Mouse (Mus musculus) limb, embryonic 13.5 days (tissue): ENCODE measurements around the gene Pik3c2g. TPM values are rescaled to one million over a fixed set of nuclear protein-coding genes. Genes with fewer than 3 reads are reported as not detected.

Experiments
- ATAC-seq: fragments of 200-750 bp; cut with Nextera tagmentation; 2 replicates; pipeline ENCODE4 v1.8.0; 2017; ENCODE audit warnings: low read depth, moderate number of reproducible peaks, moderate TSS enrichment; ENCODE audit not compliant: low FRiP score
- H3K27ac ChIP-seq: fragments of 300-500 bp; sonication (generic); 2 replicates; pipeline ENCODE4 v1.5.1; 2015; ENCODE audit warnings: inconsistent platforms, mild to moderate bottlenecking, moderate library complexity
- H3K27me3 ChIP-seq: fragments of 300-500 bp; sonication (generic); 2 replicates; pipeline ENCODE4 v1.6.1; 2015; ENCODE audit warnings: mild to moderate bottlenecking, inconsistent platforms
- H3K36me3 ChIP-seq: fragments of 300-500 bp; sonication (generic); 2 replicates; pipeline ENCODE4 v1.6.1; 2015; ENCODE audit warnings: inconsistent platforms, mild to moderate bottlenecking, moderate library complexity
- H3K4me1 ChIP-seq: fragments of 300-500 bp; sonication (generic); 2 replicates; pipeline ENCODE4 v1.6.1; 2015; ENCODE audit warnings: inconsistent platforms
- H3K4me2 ChIP-seq: fragments of 300-500 bp; sonication (generic); replicated peaks from 2 replicates; pipeline ENCODE4 v1.6.1; 2015; ENCODE audit warnings: inconsistent platforms, mild to moderate bottlenecking, moderate library complexity
- H3K4me3 ChIP-seq: fragments of 300-500 bp; sonication (generic); 2 replicates; pipeline ENCODE4 v1.5.1; 2015; ENCODE audit warnings: moderate library complexity, mild to moderate bottlenecking, inconsistent platforms
- H3K9ac ChIP-seq: fragments of 300-500 bp; sonication (generic); 2 replicates; pipeline ENCODE4 v1.6.1; 2015; ENCODE audit warnings: mild to moderate bottlenecking, inconsistent platforms
- H3K9me3 ChIP-seq: fragments of 300-500 bp; sonication (generic); 2 replicates; pipeline ENCODE4 v1.6.1; 2016; ENCODE audit warnings: inconsistent platforms
- WGBS: fragments of 180-500 bp; shearing (Covaris S2); methylation state at CpG from one replicate; pipeline ENCODE4 v1.1.7; 2015; 5-methylcytosine and 5-hydroxymethylcytosine counted together
- polyA plus RNA-seq: library from polyadenylated mRNA; unstranded; fragments of >200 nt; fragmentation: Nextera tagmentation; extraction: Ambion mirVana; gene quantifications from 2 replicates; pipeline ENCODE4 v1.2.1, GENCODE M21; 2015

The Pik3c2g gene
- polyA plus RNA-seq, 1 experiment from 2014 or later = 1.3 TPM

DNA sequence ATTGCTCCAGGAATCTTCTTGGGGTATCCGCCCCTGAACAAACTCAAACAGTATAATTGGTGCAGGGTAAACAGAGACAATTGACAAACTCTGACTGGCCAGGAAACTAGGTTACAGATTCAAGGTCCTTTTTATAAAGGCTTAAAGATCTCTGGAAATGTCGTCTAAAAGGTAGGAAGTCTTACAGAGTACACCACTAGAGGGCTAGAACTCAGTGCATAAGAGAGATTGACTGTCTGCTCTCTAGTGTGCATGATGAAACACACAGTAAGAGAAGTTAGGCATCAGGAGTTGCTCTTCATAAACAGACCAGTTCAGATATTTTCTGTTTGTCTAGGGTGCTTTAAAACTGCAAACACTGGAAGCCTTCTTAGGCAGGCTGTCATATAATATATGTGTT lies 9.4 kb downstream of the Pik3c2g start:
- WGBS = 42% methylated on average over 2 of the region's 2 CpGs
- H3K36me3 ChIP-seq = no peaks in the 10 kb centered on the region
- no peak for ATAC-seq
- no peaks in the 10 kb centered on the region; the same call in 1 of the 2 replicates for H3K27me3 ChIP-seq
- H3K4me1 ChIP-seq = 0 out of 2 replicates have a peak, but pooled peaks cover 5% of the 10 kb centered on the region
- H3K27ac ChIP-seq = no peak overlapping the region
- H3K4me3 ChIP-seq = no peak overlapping the region
- no peak overlapping the region for H3K4me2 ChIP-seq
- no peak overlapping the region for H3K9ac ChIP-seq
- H3K9me3 ChIP-seq = no peaks in the 10 kb centered on the region

DNA sequence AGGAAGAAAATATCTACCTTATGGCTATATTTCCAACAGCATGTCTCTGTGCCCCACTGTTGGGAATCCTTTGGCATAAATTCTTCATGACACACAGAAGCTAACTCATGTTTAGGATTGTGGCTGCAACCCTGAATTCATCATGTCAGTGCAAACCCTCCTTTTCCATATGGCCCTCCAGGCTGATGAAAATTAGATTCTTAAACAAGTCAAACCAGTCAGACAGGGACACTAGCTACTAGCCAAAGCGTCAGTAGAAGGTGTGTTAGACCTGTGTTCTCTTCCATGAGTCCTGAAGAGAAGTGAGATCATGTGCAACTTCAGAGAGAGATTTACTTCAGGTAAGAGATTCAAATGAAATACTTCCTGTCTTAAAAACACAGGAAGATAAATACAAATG lies 12.2 kb downstream of the Pik3c2g start:
- Histone ChIP-seq H3K36me3 (no peaks in the 10 kb centered on the region), H3K9me3 (no peaks in the 10 kb centered on the region), H3K9ac (no peak overlapping the region), H3K4me2 (no peak overlapping the region), H3K4me3 (no peak overlapping the region), H3K27me3 (no peaks in the 10 kb centered on the region; the same call in 1 of the 2 replicates), H3K4me1 (0 out of 2 replicates have a peak, but pooled peaks cover 5% of the 10 kb centered on the region), H3K27ac (no peak overlapping the region)
- whole genome bisulfite sequencing = 71% methylated on average over 1 of the region's 1 CpGs
- ATAC-seq = no peak

DNA sequence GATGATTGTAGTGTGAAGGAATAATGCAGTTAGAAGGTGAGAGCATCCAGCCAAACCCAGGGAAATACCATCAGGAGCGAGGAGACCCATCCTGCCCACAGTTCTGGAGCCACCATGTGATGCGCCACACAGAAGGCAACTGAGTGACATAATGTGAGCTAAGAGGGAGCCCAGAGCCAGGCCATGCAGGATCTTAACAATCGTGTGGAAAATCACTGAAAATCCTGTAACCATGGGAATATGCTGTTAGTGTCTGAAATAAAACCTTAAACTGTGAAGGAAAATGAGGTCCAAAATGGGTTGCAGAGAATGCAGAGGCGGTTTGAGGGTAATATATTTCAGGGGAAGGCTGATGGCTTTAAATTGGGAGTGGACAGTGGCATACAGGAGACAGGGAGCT lies 31.8 kb downstream of the Pik3c2g start:
- Histone ChIP-seq H3K9me3 (no peaks in the 10 kb centered on the region), H3K27ac (no peak overlapping the region), H3K4me2 (no peak overlapping the region), H3K9ac (no peak overlapping the region), H3K4me3 (no peak overlapping the region), H3K36me3 (no peaks in the 10 kb centered on the region), H3K4me1 (no peaks in the 10 kb centered on the region), H3K27me3 (no peaks in the 10 kb centered on the region)
- no peak for ATAC-seq
- 77% methylated on average over 4 of the region's 4 CpGs for WGBS

DNA sequence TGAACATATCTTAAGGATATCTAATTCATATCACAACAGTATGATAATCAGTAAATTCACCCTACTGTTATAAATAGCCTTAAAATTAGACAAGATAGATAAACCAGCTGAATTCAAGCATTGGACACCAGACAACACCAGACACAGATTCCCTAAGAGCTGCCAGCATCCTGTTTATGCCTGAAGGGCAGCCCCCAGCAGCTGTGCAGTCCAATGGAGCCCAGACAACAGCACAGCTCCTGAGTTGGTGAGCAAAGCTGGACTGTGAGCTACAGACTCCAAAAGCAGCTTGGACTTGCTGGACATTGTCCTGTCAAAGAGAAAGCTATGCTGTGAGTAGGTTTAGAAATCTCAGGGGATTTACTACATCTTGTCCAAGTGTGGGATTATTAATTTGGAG lies 37.7 kb downstream of the Pik3c2g start:
- Histone ChIP-seq H3K9me3 (no peaks in the 10 kb centered on the region), H3K27ac (no peak overlapping the region), H3K9ac (no peak overlapping the region), H3K36me3 (no peaks in the 10 kb centered on the region), H3K27me3 (no peaks in the 10 kb centered on the region), H3K4me1 (no peaks in the 10 kb centered on the region), H3K4me3 (no peak overlapping the region), H3K4me2 (no peak overlapping the region)
- no peak for ATAC-seq

DNA sequence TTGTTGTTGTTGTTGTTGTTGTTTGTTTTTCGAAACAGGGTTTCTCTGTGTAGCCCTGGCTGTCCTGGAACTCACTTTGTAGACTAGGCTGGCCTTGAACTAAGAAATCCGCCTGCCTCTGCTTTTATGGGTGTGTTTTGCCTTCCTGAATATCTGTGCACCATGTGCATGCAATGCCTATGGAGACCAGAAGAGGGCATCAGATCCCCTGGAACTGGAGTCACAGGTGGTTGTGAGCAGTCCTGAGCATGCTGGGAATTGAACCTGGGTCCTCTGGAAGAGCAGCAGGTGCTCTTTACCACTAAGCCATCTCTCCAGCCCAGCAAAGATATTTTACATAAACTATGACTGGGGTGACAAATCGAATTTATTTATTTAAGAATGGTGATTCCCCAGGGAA lies 47.5 kb downstream of the Pik3c2g start:
- Histone ChIP-seq H3K27me3 (no peaks in the 10 kb centered on the region), H3K36me3 (no peaks in the 10 kb centered on the region), H3K9ac (no peak overlapping the region), H3K4me1 (no peaks in the 10 kb centered on the region), H3K9me3 (no peaks in the 10 kb centered on the region), H3K4me2 (no peak overlapping the region), H3K27ac (no peak overlapping the region), H3K4me3 (no peak overlapping the region)
- WGBS = 76% methylated on average over 3 of the region's 3 CpGs
- no peak for ATAC-seq

DNA sequence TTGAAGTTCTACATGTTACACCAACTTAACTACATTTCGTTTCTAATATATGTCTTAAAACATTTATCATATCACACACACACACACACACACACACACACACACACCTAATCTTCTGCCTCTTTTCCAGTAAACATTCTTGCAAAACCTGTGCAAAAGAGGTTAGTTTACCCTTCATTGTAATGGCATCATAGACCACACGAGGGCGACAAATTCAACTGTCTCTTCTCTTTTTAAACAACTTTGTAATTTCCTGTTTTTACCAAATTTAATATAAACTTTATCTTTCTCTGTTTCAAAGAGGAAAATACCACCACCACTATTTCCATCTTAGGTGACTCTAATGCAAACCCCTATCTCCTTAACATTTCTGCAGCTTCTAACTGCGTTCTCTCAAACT lies 68.4 kb downstream of the Pik3c2g start:
- peaks cover 12% of the 10 kb centered on the region; the same call in 1 of the 2 replicates for H3K9me3 ChIP-seq
- H3K27me3 ChIP-seq = no peaks in the 10 kb centered on the region
- no peaks in the 10 kb centered on the region for H3K36me3 ChIP-seq
- no peak overlapping the region for H3K4me2 ChIP-seq
- ATAC-seq = no peak
- H3K9ac ChIP-seq = no peak overlapping the region
- no peak overlapping the region for H3K27ac ChIP-seq
- H3K4me1 ChIP-seq = no peaks in the 10 kb centered on the region
- no peak overlapping the region for H3K4me3 ChIP-seq
- WGBS = 29% methylated on average over 4 of the region's 4 CpGs

DNA sequence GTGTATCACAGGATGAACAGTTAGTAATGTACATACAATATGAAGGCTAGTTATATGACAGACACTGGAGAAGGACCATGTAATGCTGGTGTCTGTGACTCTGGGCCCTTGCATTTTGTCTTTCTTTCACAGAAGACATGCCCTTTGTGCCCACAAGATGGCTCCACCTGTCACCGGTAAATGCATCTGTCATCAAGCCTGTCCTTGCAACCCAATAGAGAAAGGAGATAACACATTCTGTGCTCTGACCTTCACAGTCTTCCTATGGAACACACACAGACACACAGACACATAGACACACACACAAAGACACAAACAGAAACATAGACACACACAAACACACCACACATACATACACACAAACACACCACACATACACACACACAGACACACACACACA lies 75.4 kb downstream of the Pik3c2g start:
- Histone ChIP-seq H3K9me3 (0 out of 2 replicates have a peak, but pooled peaks cover 6% of the 10 kb centered on the region), H3K36me3 (no peaks in the 10 kb centered on the region), H3K27ac (no peak overlapping the region), H3K9ac (no peak overlapping the region), H3K4me3 (no peak overlapping the region), H3K4me2 (no peak overlapping the region), H3K4me1 (no peaks in the 10 kb centered on the region), H3K27me3 (no peaks in the 10 kb centered on the region)
- WGBS = 71% methylated on average over 1 of the region's 1 CpGs
- no peak for ATAC-seq

DNA sequence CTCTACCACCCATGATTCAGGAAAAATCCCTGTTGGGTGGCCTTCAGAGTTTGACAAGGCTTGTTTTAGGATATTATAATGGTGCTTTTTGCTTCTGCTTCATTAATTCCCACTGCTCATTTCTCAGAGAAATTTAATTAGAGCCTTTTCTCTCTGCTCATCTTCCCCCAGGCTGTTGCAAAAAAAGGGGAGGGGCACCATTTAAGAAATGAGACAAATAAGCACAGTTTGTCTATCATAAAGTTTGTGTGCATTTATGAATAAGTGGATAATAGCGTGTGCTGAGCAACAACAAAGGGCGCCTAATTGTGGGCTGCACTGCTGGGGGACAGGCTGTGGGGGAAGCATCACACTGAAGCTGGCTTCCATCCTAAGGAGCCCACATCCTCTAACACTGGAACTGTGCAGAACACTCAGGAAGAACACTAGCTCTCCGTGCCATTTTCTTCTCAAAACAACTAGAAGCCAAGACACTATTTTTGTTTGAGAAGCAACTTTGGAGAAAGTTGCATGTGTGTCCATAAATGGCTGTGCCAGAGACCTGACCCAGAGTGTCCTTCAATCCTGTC lies 131.5 kb downstream of the Pik3c2g start:
- no peak for ATAC-seq
- no peaks in the 10 kb centered on the region for H3K27me3 ChIP-seq
- H3K9me3 ChIP-seq = no peaks in the 10 kb centered on the region
- no peak overlapping the region for H3K27ac ChIP-seq
- WGBS = 79% methylated on average over 3 of the region's 3 CpGs
- no peak overlapping the region for H3K9ac ChIP-seq
- H3K4me2 ChIP-seq = no peak overlapping the region
- no peaks in the 10 kb centered on the region for H3K36me3 ChIP-seq
- H3K4me3 ChIP-seq = no peak overlapping the region
- H3K4me1 ChIP-seq = no peaks in the 10 kb centered on the region

DNA sequence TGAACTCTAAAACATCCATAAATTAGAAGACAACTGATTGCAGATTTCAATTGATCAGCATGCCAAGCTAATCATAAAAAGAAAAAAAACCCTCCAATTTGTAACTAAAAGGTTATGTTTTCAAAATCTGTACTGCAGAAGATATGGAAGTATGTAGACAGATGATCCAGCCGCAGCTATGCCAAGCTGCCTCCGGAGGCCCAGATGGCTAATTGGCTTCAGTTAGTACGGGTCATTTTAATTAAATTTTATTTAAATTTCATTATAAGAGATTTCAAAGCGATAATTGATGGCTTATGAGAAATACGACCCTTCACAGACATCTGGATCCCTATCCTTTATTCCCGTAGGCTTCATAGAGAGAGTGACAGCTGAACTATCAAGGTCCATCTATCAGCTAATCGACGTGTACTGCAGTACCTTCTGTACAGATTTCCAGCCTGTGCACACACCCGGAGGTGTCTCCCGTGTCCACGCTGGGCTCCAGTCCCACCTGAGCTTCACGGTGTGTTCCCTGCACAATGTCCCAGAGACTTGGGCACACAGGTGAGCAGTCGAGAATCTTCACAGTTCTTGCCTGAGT lies 132.7 kb downstream of the Pik3c2g start:
- H3K9ac ChIP-seq = no peak overlapping the region
- no peak overlapping the region for H3K27ac ChIP-seq
- H3K4me3 ChIP-seq = no peak overlapping the region
- WGBS = 76% methylated on average over 13 of the region's 13 CpGs
- no peaks in the 10 kb centered on the region for H3K4me1 ChIP-seq
- no peak overlapping the region for H3K4me2 ChIP-seq
- no peaks in the 10 kb centered on the region for H3K9me3 ChIP-seq
- H3K27me3 ChIP-seq = no peaks in the 10 kb centered on the region
- H3K36me3 ChIP-seq = no peaks in the 10 kb centered on the region
- ATAC-seq = no peak

DNA sequence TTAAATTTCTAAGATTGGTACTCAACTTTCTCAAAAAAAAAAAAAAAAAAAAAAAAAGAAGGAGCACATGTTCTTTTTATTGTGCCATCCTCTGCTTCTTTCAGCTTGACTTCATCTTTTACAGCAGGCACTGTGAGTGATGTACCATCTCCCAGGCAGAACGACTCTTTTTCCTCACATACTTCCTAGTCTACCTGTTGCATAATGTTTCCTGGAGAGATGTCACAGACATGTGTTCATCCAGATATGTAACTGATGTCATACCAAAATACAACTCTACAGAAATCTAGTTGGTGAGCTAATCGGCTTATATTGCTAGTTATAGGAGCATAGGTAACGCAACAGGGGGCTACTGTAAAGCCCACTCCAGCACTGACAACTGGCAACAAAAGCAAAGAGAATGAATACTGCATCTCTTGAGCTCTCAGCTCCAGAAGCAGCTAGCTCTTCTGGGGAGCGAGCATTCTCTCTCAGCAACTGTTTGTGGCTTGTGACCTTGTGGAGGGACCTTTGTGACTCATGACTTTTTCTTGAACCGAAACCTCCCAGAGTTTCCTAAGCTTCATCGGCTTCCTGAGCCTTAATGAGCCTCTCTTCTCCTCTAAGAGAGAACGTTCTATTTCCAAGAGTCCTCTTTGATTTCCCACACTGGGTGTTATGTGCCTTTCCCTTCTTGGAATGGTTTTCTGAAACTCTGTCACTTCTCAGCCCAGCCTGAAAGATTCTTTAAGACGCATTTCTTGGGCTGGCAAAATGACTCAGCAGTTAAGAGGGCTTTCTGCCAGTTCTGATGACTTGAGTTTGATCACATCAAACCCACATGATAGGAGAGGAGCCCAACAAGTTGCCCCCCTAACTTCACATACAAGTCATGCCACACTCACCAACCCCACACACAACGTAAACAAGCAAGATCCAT lies 148.9 kb downstream of the Pik3c2g start:
- Histone ChIP-seq H3K36me3 (no peaks in the 10 kb centered on the region), H3K4me2 (no peak overlapping the region), H3K4me1 (peaks cover 8% of the 10 kb centered on the region), H3K27me3 (no peaks in the 10 kb centered on the region), H3K27ac (no peak overlapping the region), H3K4me3 (no peak overlapping the region), H3K9me3 (no peaks in the 10 kb centered on the region), H3K9ac (no peak overlapping the region)
- WGBS = 88% methylated on average over 9 of the region's 9 CpGs
- ATAC-seq = no peak

DNA sequence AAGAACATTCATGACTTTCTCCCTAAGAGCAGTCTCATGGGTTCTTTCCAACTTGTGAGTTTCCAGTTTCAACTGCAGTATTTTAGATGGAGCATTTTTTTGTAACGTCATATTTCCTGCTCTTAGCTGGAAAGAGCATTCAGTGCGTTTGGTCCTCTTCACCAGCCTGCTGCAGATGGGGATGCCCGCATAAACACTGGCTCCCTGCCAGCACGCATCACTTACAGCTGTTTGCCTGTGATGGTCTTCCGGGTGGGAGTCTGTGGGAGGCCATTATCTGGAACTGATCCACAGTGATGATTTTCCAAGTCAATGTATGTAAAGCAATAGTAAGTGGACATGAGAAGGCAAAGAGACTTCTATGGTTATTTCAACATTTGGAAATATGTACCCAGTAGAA lies 151.3 kb downstream of the Pik3c2g start:
- 47% methylated on average over 5 of the region's 5 CpGs for WGBS
- no peak overlapping the region for H3K4me2 ChIP-seq
- H3K36me3 ChIP-seq = no peaks in the 10 kb centered on the region
- H3K9me3 ChIP-seq = no peaks in the 10 kb centered on the region
- no peak overlapping the region for H3K27ac ChIP-seq
- no peak for ATAC-seq
- H3K27me3 ChIP-seq = no peaks in the 10 kb centered on the region
- peaks cover 8% of the 10 kb centered on the region for H3K4me1 ChIP-seq
- H3K9ac ChIP-seq = no peak overlapping the region
- H3K4me3 ChIP-seq = no peak overlapping the region

DNA sequence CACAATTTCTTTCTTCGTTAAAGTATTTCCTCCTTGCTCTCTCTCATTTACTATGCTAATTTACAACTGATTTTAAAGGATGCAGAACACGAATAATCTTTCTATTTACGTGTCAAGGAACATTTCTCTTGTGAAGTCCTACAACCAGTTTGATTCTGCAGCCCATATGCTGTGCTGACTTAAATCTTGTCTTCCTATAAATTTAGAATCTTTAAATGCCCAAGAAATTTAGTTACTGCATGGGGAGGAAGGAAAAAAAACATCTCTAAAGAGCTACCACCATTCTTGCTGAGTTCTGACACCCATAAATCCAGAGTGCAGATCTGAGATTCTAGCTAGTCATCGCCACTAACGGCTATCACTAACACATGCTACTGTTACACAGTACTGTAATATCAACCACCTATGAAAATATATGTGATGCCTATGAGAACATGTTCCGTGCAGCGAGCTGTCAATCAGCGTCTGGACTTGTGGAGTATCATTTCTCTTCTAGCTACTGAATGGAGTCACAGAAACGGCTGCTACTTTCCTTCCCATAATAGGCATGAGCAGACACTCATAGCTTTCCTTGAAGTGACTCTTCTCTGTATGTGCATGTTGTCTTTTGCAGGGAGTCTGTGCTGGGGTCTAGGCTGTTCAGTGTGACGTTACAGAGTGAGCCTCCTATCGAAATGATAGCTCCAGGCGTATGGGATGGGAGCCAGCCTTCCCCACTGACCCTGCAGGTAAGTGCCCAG lies 155.8 kb downstream of the Pik3c2g start:
- no peak overlapping the region for H3K4me3 ChIP-seq
- no peaks in the 10 kb centered on the region for H3K36me3 ChIP-seq
- 78% methylated on average over 12 of the region's 12 CpGs for WGBS
- no peak overlapping the region for H3K4me2 ChIP-seq
- no peak for ATAC-seq
- H3K9ac ChIP-seq = no peak overlapping the region
- H3K27me3 ChIP-seq = no peaks in the 10 kb centered on the region
- no peaks in the 10 kb centered on the region for H3K9me3 ChIP-seq
- H3K27ac ChIP-seq = no peak overlapping the region
- H3K4me1 ChIP-seq = peaks cover 8% of the 10 kb centered on the region
